Mouse (Mus musculus) limb, embryonic 11.5 days (tissue): ENCODE measurements around the gene Pars2. TPM values are rescaled to one million over a fixed set of nuclear protein-coding genes. Genes with fewer than 3 reads are reported as not detected.

ENCODE experiments used
- ATAC-seq: fragments of 200-750 bp; cut with Nextera tagmentation; 2 replicates; pipeline ENCODE4 v1.8.0; 2017; ENCODE audit warnings: low read depth; ENCODE audit not compliant: insufficient number of reproducible peaks, low FRiP score, low TSS enrichment
- DNase-seq: peaks from one replicate; pipeline ENCODE4 v3.0.0-alpha.2; 2015; ENCODE audit warnings: low spot score
- H3K27ac ChIP-seq: fragments of 300-500 bp; sonication (generic); replicated peaks from 2 replicates; pipeline ENCODE4 v1.5.1; 2014; ENCODE audit warnings: low read depth, mild to moderate bottlenecking, low read length
- H3K27me3 ChIP-seq: fragments of 300-500 bp; sonication (generic); 2 replicates; pipeline ENCODE4 v1.6.1; 2014; ENCODE audit warnings: mild to moderate bottlenecking, low read length, mixed read lengths; ENCODE audit not compliant: control insufficient read depth, insufficient read depth
- H3K36me3 ChIP-seq: fragments of 300-500 bp; sonication (generic); 2 replicates; pipeline ENCODE4 v1.6.1; 2014; ENCODE audit warnings: mild to moderate bottlenecking, low read length, moderate library complexity, mixed read lengths; ENCODE audit not compliant: control insufficient read depth, insufficient read depth
- H3K4me1 ChIP-seq: fragments of 300-500 bp; sonication (generic); 2 replicates; pipeline ENCODE4 v1.6.1; 2014; ENCODE audit warnings: low read length, mixed read lengths; ENCODE audit not compliant: control insufficient read depth, insufficient read depth
- H3K4me2 ChIP-seq: fragments of 300-500 bp; sonication (generic); 2 replicates; pipeline ENCODE4 v1.6.1; 2014; ENCODE audit warnings: low read depth, mild to moderate bottlenecking, moderate library complexity; ENCODE audit not compliant: severe bottlenecking
- H3K4me3 ChIP-seq: fragments of 300-500 bp; sonication (generic); 2 replicates; pipeline ENCODE4 v1.5.1; 2014; ENCODE audit warnings: low read depth, low read length
- H3K9ac ChIP-seq: fragments of 300-500 bp; sonication (generic); 2 replicates; pipeline ENCODE4 v1.6.1; 2014; ENCODE audit warnings: mild to moderate bottlenecking, low read length
- H3K9me3 ChIP-seq: fragments of 300-500 bp; sonication (generic); 2 replicates; pipeline ENCODE4 v1.6.1; 2016; ENCODE audit warnings: low read length; ENCODE audit not compliant: control insufficient read depth
- WGBS: fragments of 180-500 bp; shearing (Covaris S2); extraction: QIAGEN DNeasy Blood & Tissue Kit; methylation state at CpG from one replicate; pipeline ENCODE4 v1.1.7; 2014; 5-methylcytosine and 5-hydroxymethylcytosine counted together
- polyA plus RNA-seq: library from polyadenylated mRNA; unstranded; fragments of >200 nt; fragmentation: Nextera tagmentation; extraction: Ambion mirVana; gene quantifications from 2 replicates; pipeline ENCODE4 v1.2.1, GENCODE M21; 2014

The Pars2 gene
- polyA plus RNA-seq, 1 experiment from 2014 or later: 17.1 TPM

DNA sequence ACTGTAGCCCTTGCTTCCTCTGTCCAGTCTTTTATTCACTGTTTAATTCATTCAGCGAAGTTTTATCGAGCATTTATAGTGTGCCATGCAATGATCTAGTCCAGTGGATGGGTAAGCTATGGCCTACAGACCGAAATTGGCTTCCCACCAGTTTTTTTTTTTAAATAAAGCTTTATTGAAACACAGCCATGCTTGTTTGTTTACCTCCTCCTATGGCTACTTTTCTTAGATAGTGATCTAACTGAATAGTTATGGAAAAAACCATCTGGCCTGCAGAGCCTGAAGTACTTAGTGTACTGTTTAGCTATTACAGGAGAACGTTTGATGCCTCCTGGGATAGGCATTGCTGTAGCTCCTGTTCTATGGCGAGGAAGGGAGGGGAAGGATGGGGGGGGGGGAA is 5.1 kb upstream of the Pars2 start:
- ATAC-seq: no peak
- no peaks in the 10 kb centered on the region for H3K27me3 ChIP-seq
- peaks cover 7% of the 10 kb centered on the region; the same call in 1 of the 2 replicates for H3K4me1 ChIP-seq
- no peak overlapping the region for H3K27ac ChIP-seq
- no peaks in the 10 kb centered on the region for H3K36me3 ChIP-seq
- 68% methylated on average over 5 of the region's 5 CpGs for WGBS
- no peak overlapping the region for H3K4me2 ChIP-seq
- DNase-seq: no peak
- H3K9me3 ChIP-seq: no peaks in the 10 kb centered on the region
- H3K9ac ChIP-seq: no peak overlapping the region
- no peak overlapping the region for H3K4me3 ChIP-seq

DNA sequence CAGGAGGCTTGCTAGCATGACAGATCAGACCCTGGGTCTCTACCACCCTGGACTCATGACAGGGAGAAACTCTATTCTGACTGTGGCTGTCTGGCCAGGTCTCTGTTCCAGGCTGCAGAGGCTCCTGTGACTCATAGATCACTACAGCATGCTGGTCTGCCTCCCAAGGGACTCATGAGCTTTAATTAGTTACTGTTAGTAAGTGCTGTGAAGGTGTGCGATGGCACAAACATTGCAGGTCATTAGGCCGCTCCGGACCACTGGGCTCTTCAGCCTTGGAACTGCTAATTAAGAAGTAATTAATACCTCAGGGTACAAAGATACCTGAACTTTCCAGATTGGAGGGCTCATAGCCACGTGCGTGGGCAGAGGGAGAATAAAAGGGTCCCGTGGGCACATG is 3.7 kb upstream of the Pars2 start:
- Histone ChIP-seq H3K27ac (no peak overlapping the region), H3K4me2 (no peak overlapping the region), H3K4me3 (no peak overlapping the region), H3K36me3 (no peaks in the 10 kb centered on the region), H3K9me3 (no peaks in the 10 kb centered on the region), H3K9ac (no peak overlapping the region), H3K4me1 (peaks cover 7% of the 10 kb centered on the region; the same call in 1 of the 2 replicates), H3K27me3 (no peaks in the 10 kb centered on the region)
- 58% methylated on average over 6 of the region's 6 CpGs for WGBS
- no peak for DNase-seq
- no peak for ATAC-seq

DNA sequence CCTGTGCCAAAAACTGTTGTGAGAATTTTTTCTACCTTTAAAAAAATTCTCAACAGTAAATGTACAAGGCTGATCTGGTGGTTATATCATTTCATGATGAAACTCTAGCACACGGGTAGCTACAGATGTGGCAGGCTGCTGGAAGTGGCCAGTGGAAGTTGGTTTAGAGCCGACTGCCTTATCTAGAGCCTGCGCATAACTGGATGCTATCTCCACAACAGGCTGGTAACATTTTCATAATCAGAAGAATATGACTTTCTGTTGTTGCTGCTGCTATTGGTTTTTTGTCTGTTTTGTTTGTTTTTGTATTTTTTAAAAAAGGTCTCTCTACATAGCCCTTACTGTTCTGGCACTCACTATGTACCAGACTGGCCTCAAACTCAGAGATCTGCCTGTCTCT is 1.7 kb downstream of the Pars2 start:
- no peak overlapping the region for H3K4me2 ChIP-seq
- H3K4me1 ChIP-seq: no peaks in the 10 kb centered on the region; the same call in 1 of the 2 replicates
- DNase-seq: no peak
- no peak overlapping the region for H3K27ac ChIP-seq
- H3K27me3 ChIP-seq: no peaks in the 10 kb centered on the region
- H3K9ac ChIP-seq: no peak overlapping the region
- no peak for ATAC-seq
- no peak overlapping the region for H3K4me3 ChIP-seq
- WGBS: 94% methylated on average over 3 of the region's 3 CpGs
- no peaks in the 10 kb centered on the region for H3K9me3 ChIP-seq
- peaks cover 2% of the 10 kb centered on the region; the same call in 1 of the 2 replicates for H3K36me3 ChIP-seq

DNA sequence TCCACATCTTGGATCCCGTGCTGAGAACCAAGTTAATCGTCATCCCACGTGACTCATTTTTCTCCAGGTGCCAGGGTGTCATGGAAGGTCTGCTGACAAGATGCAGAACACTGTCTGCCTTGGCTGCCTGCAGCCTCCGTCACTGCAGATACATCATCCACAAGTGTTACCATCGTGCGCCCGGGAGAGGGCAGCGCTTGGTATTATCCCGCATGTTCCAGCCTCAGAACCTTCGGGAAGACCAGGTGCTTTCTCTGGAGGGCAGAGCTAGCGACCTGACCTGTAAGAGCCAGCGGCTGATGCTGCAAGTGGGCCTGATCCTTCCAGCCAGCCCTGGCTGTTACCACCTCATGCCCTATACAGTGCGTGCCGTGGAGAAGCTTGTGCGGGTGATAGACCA is 2.2 kb downstream of the Pars2 start:
- Histone ChIP-seq H3K27ac (no peak overlapping the region), H3K9me3 (no peaks in the 10 kb centered on the region), H3K4me2 (no peak overlapping the region), H3K9ac (no peak overlapping the region), H3K4me3 (no peak overlapping the region), H3K4me1 (no peaks in the 10 kb centered on the region; the same call in 1 of the 2 replicates), H3K27me3 (no peaks in the 10 kb centered on the region), H3K36me3 (peaks cover 2% of the 10 kb centered on the region; the same call in 1 of the 2 replicates)
- DNase-seq (no peak), ATAC-seq (no peak)
- 91% methylated on average over 15 of the region's 15 CpGs for WGBS

DNA sequence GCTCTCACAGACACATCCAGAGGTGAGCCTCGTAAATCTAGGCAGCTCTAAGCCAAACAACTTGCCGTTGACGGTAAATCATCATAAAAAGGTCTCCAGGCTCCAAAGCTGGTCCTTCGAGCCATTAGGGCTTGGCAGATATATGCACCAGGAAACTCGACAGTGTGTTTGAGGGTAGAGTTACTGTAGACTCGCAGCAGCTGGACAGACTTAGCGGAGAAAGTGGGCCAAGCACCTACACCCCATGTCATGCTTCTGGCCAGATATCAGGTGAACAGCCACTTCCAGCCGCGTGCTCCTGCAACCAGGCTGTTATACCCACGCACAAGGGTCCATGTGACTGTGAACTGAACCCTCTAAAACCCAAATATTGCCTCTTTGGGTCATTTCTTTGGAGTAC is 4.8 kb downstream of the Pars2 start:
- Histone ChIP-seq H3K9ac (no peak overlapping the region), H3K36me3 (peaks cover 4% of the 10 kb centered on the region), H3K4me1 (no peaks in the 10 kb centered on the region; the same call in 1 of the 2 replicates), H3K4me2 (no peak overlapping the region), H3K27me3 (no peaks in the 10 kb centered on the region), H3K4me3 (no peak overlapping the region), H3K27ac (no peak overlapping the region), H3K9me3 (no peaks in the 10 kb centered on the region)
- no peak for ATAC-seq
- no peak for DNase-seq
- WGBS: 74% methylated on average over 10 of the region's 10 CpGs

DNA sequence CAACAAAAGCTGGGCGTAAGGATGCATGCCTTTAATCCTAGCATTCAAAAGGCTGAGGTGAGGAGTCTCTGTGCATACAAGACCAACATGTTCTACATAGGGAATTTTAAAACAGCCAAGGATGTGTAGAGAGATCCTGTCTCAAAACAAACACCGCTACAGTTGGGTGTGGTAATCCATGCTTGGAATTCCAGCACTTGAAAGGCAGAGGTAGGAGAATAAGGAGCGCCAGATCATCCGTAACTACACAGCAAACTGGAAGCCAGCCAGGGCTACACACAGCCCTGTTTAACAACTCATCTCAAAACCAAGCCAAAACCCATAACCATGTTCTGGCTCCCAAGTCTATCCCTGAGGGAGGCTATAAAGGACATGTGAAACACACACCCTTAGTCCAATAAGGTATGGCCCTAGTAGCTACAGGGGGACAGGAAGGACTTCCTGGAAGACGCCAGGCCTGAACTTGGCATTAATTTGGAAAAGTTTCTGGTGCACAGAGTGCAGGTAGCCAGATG is 13.1 kb downstream of the Pars2 start:
- Histone ChIP-seq H3K27me3 (no peaks in the 10 kb centered on the region), H3K4me2 (no peak overlapping the region), H3K4me3 (no peak overlapping the region), H3K36me3 (peaks cover 26% of the 10 kb centered on the region), H3K27ac (no peak overlapping the region), H3K9ac (no peak overlapping the region), H3K4me1 (no peaks in the 10 kb centered on the region), H3K9me3 (no peaks in the 10 kb centered on the region)
- ATAC-seq (no peak), DNase-seq (no peak)
- 89% methylated on average over 5 of the region's 5 CpGs for WGBS

DNA sequence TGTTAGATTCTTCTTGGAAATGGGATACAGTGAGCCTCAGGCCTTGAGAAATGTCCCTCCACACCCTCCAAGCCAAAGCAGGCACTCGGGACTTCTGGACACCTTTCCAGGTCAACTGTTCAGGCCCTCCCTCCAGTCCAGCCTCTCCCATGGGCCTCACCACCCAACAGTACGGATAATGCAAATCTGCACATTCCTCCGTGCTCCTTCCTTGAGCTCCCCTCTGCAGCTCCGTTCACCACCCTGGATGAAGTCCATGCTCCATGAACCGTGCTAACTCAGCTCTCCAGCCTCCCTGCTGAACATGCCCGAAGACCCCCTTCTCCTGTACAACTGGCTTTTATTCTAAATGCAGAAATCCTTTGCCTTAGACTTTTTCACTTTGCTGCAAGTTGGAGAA is 13.8 kb downstream of the Pars2 start:
- ATAC-seq (no peak), DNase-seq (no peak)
- Histone ChIP-seq H3K27me3 (no peaks in the 10 kb centered on the region), H3K4me1 (no peaks in the 10 kb centered on the region), H3K27ac (no peak overlapping the region), H3K9ac (no peak overlapping the region), H3K36me3 (peaks cover 27% of the 10 kb centered on the region), H3K4me3 (no peak overlapping the region), H3K4me2 (no peak overlapping the region), H3K9me3 (no peaks in the 10 kb centered on the region)
- WGBS: 93% methylated on average over 6 of the region's 6 CpGs

DNA sequence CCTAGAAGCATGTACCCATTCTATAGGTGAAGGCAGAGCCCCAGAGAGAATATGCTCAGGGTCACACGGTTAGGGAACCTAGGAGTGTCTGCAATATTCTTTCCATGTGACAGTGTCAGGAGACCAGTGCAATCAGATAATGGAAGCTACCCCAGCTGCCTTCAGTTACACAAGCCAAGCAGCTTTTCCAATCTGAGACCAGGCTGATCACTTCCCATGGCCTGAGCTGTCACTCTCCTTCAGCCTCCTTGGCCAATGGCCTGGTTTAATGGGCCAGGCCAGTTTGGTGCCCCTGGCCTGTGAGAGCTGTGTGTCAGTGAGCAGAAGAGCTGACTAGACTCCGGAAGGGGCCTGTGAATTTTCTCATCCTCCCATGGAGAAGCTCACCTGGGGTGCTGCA is 14.4 kb downstream of the Pars2 start:
- H3K4me2 ChIP-seq: no peak overlapping the region
- H3K36me3 ChIP-seq: peaks cover 31% of the 10 kb centered on the region
- H3K27me3 ChIP-seq: no peaks in the 10 kb centered on the region
- ATAC-seq: no peak
- no peak overlapping the region for H3K9ac ChIP-seq
- H3K27ac ChIP-seq: no peak overlapping the region
- no peaks in the 10 kb centered on the region for H3K4me1 ChIP-seq
- no peak for DNase-seq
- no peak overlapping the region for H3K4me3 ChIP-seq
- whole genome bisulfite sequencing: 98% methylated on average over 2 of the region's 2 CpGs
- no peaks in the 10 kb centered on the region for H3K9me3 ChIP-seq

DNA sequence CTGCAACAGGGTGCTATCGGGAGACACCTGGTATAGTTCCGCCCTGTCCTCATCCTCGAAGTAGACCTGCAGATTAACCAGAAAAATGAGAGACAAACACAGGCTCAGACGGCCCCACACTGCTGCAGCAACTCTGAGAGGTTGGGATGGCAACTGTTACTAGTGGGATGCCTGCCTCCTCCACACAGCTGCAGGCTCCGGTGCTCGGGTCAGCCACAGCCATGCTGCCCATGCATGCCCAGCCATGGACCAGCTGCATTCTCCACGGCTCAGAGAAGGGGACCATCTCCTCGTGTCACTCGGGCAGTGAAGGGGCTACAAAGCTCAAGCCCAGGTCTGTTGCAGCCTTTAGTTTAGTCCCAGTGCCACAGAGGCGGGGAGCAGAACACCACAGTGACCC is 14.8 kb downstream of the Pars2 start:
- no peak overlapping the region for H3K9ac ChIP-seq
- peaks cover 34% of the 10 kb centered on the region for H3K36me3 ChIP-seq
- DNase-seq (no peak), ATAC-seq (no peak)
- no peak overlapping the region for H3K4me2 ChIP-seq
- WGBS: 93% methylated on average over 10 of the region's 10 CpGs
- H3K4me3 ChIP-seq: no peak overlapping the region
- no peaks in the 10 kb centered on the region for H3K9me3 ChIP-seq
- no peaks in the 10 kb centered on the region for H3K27me3 ChIP-seq
- H3K27ac ChIP-seq: no peak overlapping the region
- H3K4me1 ChIP-seq: no peaks in the 10 kb centered on the region
